Mouse (Mus musculus) right cerebral cortex, postnatal 14 days (tissue): ENCODE data around the gene Tsc1.

Source experiments
- DNase-seq: peaks from one replicate; pipeline ENCODE4 v3.0.0; 2022

The Tsc1 gene

GRCm38 (mm10) chr2:28737112-28737511 is 96.1 kb downstream of the Tsc1 start:
- DNase-seq: peak; percentile 23

- no peak for DNase-seq
Observed at GRCm38 (mm10) chr2:28740159-28740558, 99.1 kb downstream of the Tsc1 start.
